ENCODE assay signal across 8 mouse cellular contexts in the genomic region with DNA sequence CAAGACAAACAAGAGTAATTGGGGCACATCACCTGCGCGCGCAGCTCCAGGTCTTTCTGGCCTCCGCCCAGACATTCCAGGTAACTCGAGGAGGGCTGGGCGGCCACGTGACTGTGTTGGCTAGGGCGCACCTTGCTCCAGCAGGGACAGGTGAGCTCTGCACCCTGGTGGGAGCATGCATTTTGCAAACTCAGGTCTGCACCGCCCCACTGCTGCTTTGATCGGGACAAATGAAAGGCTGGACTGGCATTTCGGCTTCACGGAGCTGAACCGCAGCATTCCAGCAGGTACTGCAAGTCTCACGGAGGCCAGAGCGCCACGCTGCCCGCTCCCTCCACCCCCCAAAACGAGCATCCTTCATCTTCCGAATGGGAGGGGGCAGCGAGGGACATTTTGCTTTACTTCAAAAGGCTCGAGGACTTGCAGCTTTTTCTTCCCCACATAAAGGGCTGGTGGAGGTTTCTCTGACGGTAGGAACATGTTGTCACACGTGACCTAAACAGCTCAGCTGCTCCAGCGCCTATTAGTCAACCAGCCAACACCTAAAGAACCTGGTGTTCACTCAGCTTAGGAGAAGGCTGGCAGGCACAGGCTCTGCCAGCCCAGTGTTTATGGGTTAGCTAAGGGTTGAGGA. TPM values are rescaled to one million over a fixed set of nuclear protein-coding genes. Genes with fewer than 3 reads are reported as not detected.
DNase-seq lines count a peak whose midpoint lies in the region; ATAC-seq and TF ChIP-seq lines count a peak whose summit lies in the region.

A gene (minus strand): TSS at position 320 of the 634 bp plus-strand sequence.

- ATAC-seq in kidney, postnatal 0 days (replicated peaks; ENCODE audit: low FRiP score, low read depth), result peak; percentile 93
- ATAC-seq in midbrain, embryonic 16.5 days, result peak; percentile 92
- ATAC-seq in stomach, embryonic 16.5 days (ENCODE audit: insufficient read depth, low FRiP score), result peak; percentile 93
- ATAC-seq in erythroid progenitor cell, adult 5-6 weeks (replicated peaks; ENCODE audit: low FRiP score, poor library complexity, severe bottlenecking), result no peak

- H3K9me3 ChIP-seq in kidney, postnatal 0 days (replicated peaks; ENCODE audit: low read length), result no peaks in the 10 kb centered on the region
- H3K9me3 ChIP-seq in midbrain, embryonic 16.5 days (replicated peaks; ENCODE audit: control insufficient read depth, low read length, poor library complexity, severe bottlenecking), result no peaks in the 10 kb centered on the region
- H3K9me3 ChIP-seq in stomach, embryonic 16.5 days (replicated peaks; ENCODE audit: control insufficient read depth, low read length), result no peaks in the 10 kb centered on the region

- peak within 1 kb of the TSS; percentile 30 for H3K4me3 ChIP-seq in kidney, postnatal 0 days (replicated peaks; ENCODE audit: low read depth, low read length)
- H3K4me3 ChIP-seq in liver, adult 2 months (ENCODE audit: insufficient read depth, low read depth, low read length), result peak within 1 kb of the TSS; percentile 39; the same call in 1 of the 2 replicates
- H3K4me3 ChIP-seq in midbrain, embryonic 16.5 days (ENCODE audit: low read depth, low read length), result peak within 1 kb of the TSS; percentile 50
- peak within 1 kb of the TSS; percentile 42 for H3K4me3 ChIP-seq in stomach, embryonic 16.5 days (replicated peaks; ENCODE audit: low read length)

- H3K27me3 ChIP-seq in kidney, postnatal 0 days (ENCODE audit: insufficient read depth, low read length), result no peaks in the 10 kb centered on the region
- H3K27me3 ChIP-seq in liver, adult 2 months (ENCODE audit: control insufficient read depth, insufficient read depth, low read length), result no peaks in the 10 kb centered on the region
- no peaks in the 10 kb centered on the region for H3K27me3 ChIP-seq in midbrain, embryonic 16.5 days (ENCODE audit: control insufficient read depth, insufficient read depth, low read depth, low read length)
- H3K27me3 ChIP-seq in stomach, embryonic 16.5 days (ENCODE audit: control insufficient read depth, insufficient read depth, low read length), result no peaks in the 10 kb centered on the region

- peak; percentile 58; the same call in 1 of the 2 replicates for TF ChIP-seq CTCF in kidney, postnatal 0 days (IDR thresholded peaks at IDR 0.05; ENCODE audit: low read depth)
- 0 out of 2 replicates have a peak, but pooled peaks have one; percentile 18 for TF ChIP-seq CTCF in liver, adult 2 months (IDR thresholded peaks at IDR 0.05; ENCODE audit: low read depth, low read length)

- 11% methylated on average over 24 of the region's 24 CpGs for WGBS in kidney, postnatal 0 days
- 20% methylated on average over 24 of the region's 24 CpGs for WGBS in liver, adult 2 months
- 1% methylated on average over 24 of the region's 24 CpGs for WGBS in midbrain, embryonic 16.5 days
- WGBS in stomach, embryonic 16.5 days, result 8% methylated on average over 24 of the region's 24 CpGs

- no peak for TF ChIP-seq POLR2A in liver, adult 2 months (IDR thresholded peaks at IDR 0.05; ENCODE audit: extremely low read depth, insufficient read depth, low read length)

- no peaks in the 10 kb centered on the region for H3K79me2 ChIP-seq in liver, adult 2 months (ENCODE audit: control insufficient read depth, insufficient read depth, low read length)

- DNase-seq in R1 (ENCODE audit: low read depth, low spot score), result peak; percentile 86
- peak; percentile 92 for DNase-seq in cerebellum, adult 9-10 months
- DNase-seq in frontal cortex, postnatal 36 days (ENCODE audit: low spot score in 2 of 2), result peak; percentile 45 to 54
- peak; percentile 71 for DNase-seq in kidney, postnatal 0 days (ENCODE audit: low spot score)
- DNase-seq in liver, adult 2 months (ENCODE audit: extremely low read depth, low read depth, low spot score), result peak; percentile 44

- peak within 1 kb of the TSS; percentile 43 for H3K9ac ChIP-seq in kidney, postnatal 0 days (ENCODE audit: low read depth, low read length)
- no peak within 1 kb of the TSS for H3K9ac ChIP-seq in liver, adult 2 months (ENCODE audit: low read depth, low read length)
- peak within 1 kb of the TSS; percentile 76 for H3K9ac ChIP-seq in midbrain, embryonic 16.5 days (ENCODE audit: low read depth, low read length)
- H3K9ac ChIP-seq in stomach, embryonic 16.5 days (ENCODE audit: low read length), result peak within 1 kb of the TSS; percentile 67

- peak within 1 kb of the TSS; percentile 63 for H3K4me2 ChIP-seq in kidney, postnatal 0 days (ENCODE audit: low read length)
- peak within 1 kb of the TSS; percentile 64 for H3K4me2 ChIP-seq in midbrain, embryonic 16.5 days (ENCODE audit: low read length)
- H3K4me2 ChIP-seq in stomach, embryonic 16.5 days (ENCODE audit: low read depth, low read length), result peak within 1 kb of the TSS; percentile 58

- H3K36me3 ChIP-seq in kidney, postnatal 0 days (ENCODE audit: insufficient read depth, low read length), result no peaks in the 10 kb centered on the region
- H3K36me3 ChIP-seq in liver, adult 2 months (ENCODE audit: control insufficient read depth, insufficient read depth, low read length), result no peaks in the 10 kb centered on the region
- H3K36me3 ChIP-seq in midbrain, embryonic 16.5 days (ENCODE audit: control insufficient read depth, insufficient read depth, low read length), result no peaks in the 10 kb centered on the region
- no peaks in the 10 kb centered on the region for H3K36me3 ChIP-seq in stomach, embryonic 16.5 days (ENCODE audit: control insufficient read depth, insufficient read depth, low read length)

- peak within 1 kb of the TSS; percentile 93 for H3K27ac ChIP-seq in kidney, postnatal 0 days
- H3K27ac ChIP-seq in liver, adult 2 months (replicated peaks; ENCODE audit: insufficient read depth, low read depth, low read length), result no peak within 1 kb of the TSS
- H3K27ac ChIP-seq in midbrain, embryonic 16.5 days (ENCODE audit: low read length), result peak within 1 kb of the TSS; percentile 87
- peak within 1 kb of the TSS; percentile 95 for H3K27ac ChIP-seq in stomach, embryonic 16.5 days (ENCODE audit: low read length)

- H3K4me1 ChIP-seq in kidney, postnatal 0 days (replicated peaks; ENCODE audit: insufficient read depth, low read length), result peaks cover 28% of the 10 kb centered on the region
- H3K4me1 ChIP-seq in liver, adult 2 months (ENCODE audit: control insufficient read depth, insufficient read depth, low read length), result peaks cover 16% of the 10 kb centered on the region
- peaks cover 14% of the 10 kb centered on the region for H3K4me1 ChIP-seq in midbrain, embryonic 16.5 days (ENCODE audit: control insufficient read depth, insufficient read depth, low read length)
- peaks cover 33% of the 10 kb centered on the region for H3K4me1 ChIP-seq in stomach, embryonic 16.5 days (ENCODE audit: control insufficient read depth, insufficient read depth, low read length)

RNA-seq across cellular contexts. Expression of the gene that starts here (rescaled TPM):
- 11.4 and 14.4 TPM in 2 replicates for polyA plus RNA-seq in kidney, postnatal 0 days (2015; fragmentation: Nextera tagmentation; extraction: Ambion mirVana)
- 0.09 and 0.20 TPM in 2 replicates for total RNA-seq in liver, adult 2 months (2014; rRNA removed)
- 0.73 and 0.94 TPM in 2 replicates for polyA plus RNA-seq in liver, adult 2 months (2012; rRNA removed)
- polyA plus RNA-seq in midbrain, embryonic 16.5 days (2015; fragmentation: Nextera tagmentation; extraction: Ambion mirVana), result 16.1 and 16.2 TPM in 2 replicates
- polyA plus RNA-seq in stomach, embryonic 16.5 days (2015; fragmentation: Nextera tagmentation; extraction: Ambion mirVana), result 5.5 and 6.3 TPM in 2 replicates
- total RNA-seq in erythroid progenitor cell, adult 5-6 weeks (2015; ENCODE audit: low replicate concordance), result not detected in 2 replicates
- total RNA-seq in erythroid progenitor cell, adult 5-6 weeks (2017; ENCODE audit: low replicate concordance), result 0.23 and 20.0 TPM in 2 replicates

Comparison
In these comparisons a context has a peak if more than half of its experiments do, and no peak if none do; other contexts are left out.
1. Peak in DNase-seq and H3K4me3 ChIP-seq in liver, adult 2 months; RNA of the gene not detected or under 1 TPM.